Mouse (Mus musculus) CH12.LX (cell line): ENCODE measurements at regions not wholly inside any gene's neighbourhood (a gene's known extent, or its start where the extent isn't known, plus 50 kb on each side); places are given as distances from the start of the nearest gene placed in this dataset.

Experiments
- CTCF ChIP-seq, 2 experiments: IDR thresholded peaks in 1 of 2; conservative IDR thresholded peaks in 1 of 2; 2 replicates each; pipeline ENCODE4 v1.5.1; 2011 to 2012; ENCODE audit warnings: low read depth in 2 of 2, low read length in 2 of 2, improper control_type of control experiment in 1 of 2, inconsistent platforms in 1 of 2, mild to moderate bottlenecking in 1 of 2, moderate library complexity in 1 of 2
- E2F4 ChIP-seq: IDR thresholded peaks from 2 replicates; pipeline ENCODE4 v1.6.1; 2011; ENCODE audit warnings: low read depth, low read length, improper control_type of control experiment; ENCODE audit not compliant: insufficient replicate concordance
- JUN ChIP-seq: IDR thresholded peaks from 2 replicates; pipeline ENCODE4 v1.6.1; 2011; ENCODE audit warnings: low read depth, mild to moderate bottlenecking, low read length, improper control_type of control experiment, moderate library complexity; ENCODE audit not compliant: insufficient read depth
- KAT2A ChIP-seq: IDR thresholded peaks from 2 replicates; pipeline ENCODE4 v1.6.1; 2012; ENCODE audit warnings: low read length, improper control_type of control experiment, inconsistent platforms; ENCODE audit not compliant: insufficient replicate concordance
- MAX ChIP-seq: IDR thresholded peaks from 2 replicates; pipeline ENCODE4 v1.6.1; 2011; ENCODE audit warnings: low read length, improper control_type of control experiment
- NRF1 ChIP-seq: IDR thresholded peaks from 2 replicates; pipeline ENCODE4 v1.6.1; 2014; ENCODE audit warnings: low read depth, mild to moderate bottlenecking, inconsistent platforms, low read length, improper control_type of control experiment, moderate library complexity
- POLR2A ChIP-seq: IDR thresholded peaks from 2 replicates; pipeline ENCODE4 v1.6.1; 2011; ENCODE audit warnings: low read depth, mild to moderate bottlenecking, improper control_type of control experiment, low read length
- POLR2AphosphoS2 ChIP-seq: IDR thresholded peaks from 2 replicates; pipeline ENCODE4 v1.6.1; 2011; ENCODE audit warnings: low read depth, low read length, improper control_type of control experiment
- SMC3 ChIP-seq: IDR thresholded peaks from 2 replicates; pipeline ENCODE4 v1.6.1; 2011; ENCODE audit warnings: low read depth, low read length, improper control_type of control experiment

DNA sequence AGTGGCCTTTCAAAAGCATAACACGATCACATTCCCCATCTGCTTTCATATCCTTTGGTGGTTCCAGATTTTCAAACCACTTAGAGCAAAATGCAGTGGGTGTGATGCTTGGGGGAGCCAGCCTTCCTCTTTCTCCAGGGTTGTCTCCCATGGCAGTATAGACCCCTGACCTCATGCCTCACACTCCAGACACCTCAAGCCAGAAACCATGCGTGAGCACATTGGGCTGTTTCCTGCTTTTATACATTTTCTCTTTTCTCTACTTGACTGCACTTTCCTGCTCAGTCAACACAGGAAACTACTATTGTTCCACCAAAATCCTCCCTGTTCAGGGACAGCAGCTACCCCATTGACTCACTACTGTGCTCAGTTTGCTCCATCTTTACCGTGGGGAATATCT lies 253.7 kb downstream of the Efnb2 start:
- TF ChIP-seq E2F4 (no peak), JUN (no peak), CTCF (conservative IDR thresholded peaks at IDR 0.05 in 1 of 2, IDR thresholded peaks at IDR 0.05 in 1 of 2; ENCODE audit: low read depth in 2 of 2, low read length in 2 of 2) (no peak), NRF1 (no peak), MAX (no peak), SMC3 (no peak), POLR2A (no peak), KAT2A (no peak), POLR2AphosphoS2 (no peak)
